Mouse (Mus musculus) cerebellum, adult 2 months (tissue): ENCODE results near the gene Hsf4.

Source experiments
- CTCF ChIP-seq: fragments of 200-500 bp; IDR thresholded peaks from 2 replicates; pipeline ENCODE4 v1.5.1; 2011; ENCODE audit warnings: low read depth, mild to moderate bottlenecking, control low read depth, low read length, moderate library complexity, borderline replicate concordance; ENCODE audit not compliant: insufficient read depth
- POLR2A ChIP-seq: fragments of 200-500 bp; IDR thresholded peaks from 2 replicates; pipeline ENCODE4 v1.6.1; 2011; ENCODE audit warnings: low read length, control low read depth, borderline replicate concordance; ENCODE audit not compliant: insufficient read depth

DNA sequence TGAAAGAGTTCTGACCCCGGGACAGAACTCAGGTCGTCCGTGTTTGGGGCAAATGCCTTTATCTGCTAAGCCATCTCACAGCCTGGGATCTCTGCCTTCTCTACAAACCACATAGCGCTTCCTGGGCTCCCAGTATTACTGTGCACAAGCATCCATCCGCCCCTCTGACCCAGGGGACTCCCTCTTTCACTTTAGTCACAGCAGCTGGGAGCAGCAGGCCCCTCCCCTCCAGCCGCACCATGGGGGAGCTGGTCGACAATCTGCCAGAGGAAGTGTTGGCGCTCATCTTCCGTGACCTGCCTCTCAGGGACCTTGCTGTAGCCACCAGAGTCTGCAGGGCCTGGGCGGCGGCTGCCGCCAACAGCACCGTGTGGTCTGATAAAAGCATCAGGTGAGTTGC, 2.8 kb upstream of the Hsf4 start:
- TF ChIP-seq CTCF (no peak), POLR2A (no peak)
